Mouse (Mus musculus): ENCODE results near the gene Fopnl. TPM values are rescaled to one million over a fixed set of nuclear protein-coding genes. Genes with fewer than 3 reads are reported as not detected.

Gene Fopnl
- polyA plus RNA-seq (2015; fragmentation: Nextera tagmentation; extraction: Ambion mirVana), result 186 and 202 TPM in 2 replicates

GRCm38 (mm10) chr16:14316884-14317876 is at the start of gene Fopnl:
Fopnl (minus strand) TSS chr16:14317405.
- peak; percentile 100 for ATAC-seq (ENCODE audit: low FRiP score)
- WGBS, result 5% methylated on average over 51 of the region's 51 CpGs
- H3K36me3 ChIP-seq, result peaks cover 17% of the 10 kb centered on the region

GRCm38 (mm10) chr16:14366017-14366416 is 48.8 kb upstream of the Fopnl start:
- peaks cover 20% of the 10 kb centered on the region for H3K4me1 ChIP-seq
- WGBS, result 100% methylated on average over 1 of the region's 1 CpGs
- H3K27me3 ChIP-seq (replicated peaks), result no peaks in the 10 kb centered on the region

More at GRCm38 (mm10) chr16:14316884-14317876, at the start of gene Fopnl:
- Histone ChIP-seq H3K9me3 (replicated peaks) (no peaks in the 10 kb centered on the region), H3K9ac (replicated peaks) (peak within 1 kb of the TSS; percentile 72), H3K27me3 (replicated peaks) (peaks cover 4% of the 10 kb centered on the region), H3K4me3 (replicated peaks) (peak within 1 kb of the TSS; percentile 68), H3K4me1 (peaks cover 24% of the 10 kb centered on the region), H3K27ac (replicated peaks) (peak within 1 kb of the TSS; percentile 93), H3K4me2 (peak within 1 kb of the TSS; percentile 71)

GRCm38 (mm10) chr16:14365457-14365856 is 48.3 kb upstream of the Fopnl start:
- no peaks in the 10 kb centered on the region for H3K27me3 ChIP-seq (replicated peaks)
- no peak overlapping the region for H3K9ac ChIP-seq (replicated peaks)
- H3K4me3 ChIP-seq (replicated peaks), result no peak overlapping the region
- H3K4me2 ChIP-seq, result no peak overlapping the region
- no peak for ATAC-seq (ENCODE audit: low FRiP score)
- H3K9me3 ChIP-seq (replicated peaks), result no peaks in the 10 kb centered on the region
- H3K27ac ChIP-seq (replicated peaks), result no peak overlapping the region
- no peaks in the 10 kb centered on the region for H3K36me3 ChIP-seq
- 72% methylated on average over 4 of the region's 4 CpGs for WGBS
- peaks cover 23% of the 10 kb centered on the region for H3K4me1 ChIP-seq

More at GRCm38 (mm10) chr16:14366017-14366416, 48.8 kb upstream of the Fopnl start:
- no peak for ATAC-seq (ENCODE audit: low FRiP score)
- Histone ChIP-seq H3K4me2 (no peak overlapping the region), H3K9ac (replicated peaks) (no peak overlapping the region), H3K9me3 (replicated peaks) (no peaks in the 10 kb centered on the region), H3K36me3 (no peaks in the 10 kb centered on the region), H3K4me3 (replicated peaks) (no peak overlapping the region), H3K27ac (replicated peaks) (no peak overlapping the region)

- no peak for ATAC-seq (ENCODE audit: low FRiP score)
- Histone ChIP-seq H3K27ac (replicated peaks) (no peak overlapping the region), H3K36me3 (no peaks in the 10 kb centered on the region), H3K4me3 (replicated peaks) (no peak overlapping the region), H3K4me1 (peaks cover 23% of the 10 kb centered on the region), H3K27me3 (replicated peaks) (no peaks in the 10 kb centered on the region), H3K9ac (replicated peaks) (no peak overlapping the region), H3K9me3 (replicated peaks) (no peaks in the 10 kb centered on the region), H3K4me2 (no peak overlapping the region)
- WGBS, result 90% methylated on average over 6 of the region's 6 CpGs
Observed at GRCm38 (mm10) chr16:14364066-14364465, 46.9 kb upstream of the Fopnl start.

- Histone ChIP-seq H3K4me1 (peaks cover 23% of the 10 kb centered on the region), H3K9ac (replicated peaks) (no peak overlapping the region), H3K4me3 (replicated peaks) (no peak overlapping the region), H3K4me2 (no peak overlapping the region), H3K36me3 (no peaks in the 10 kb centered on the region), H3K27me3 (replicated peaks) (no peaks in the 10 kb centered on the region), H3K27ac (replicated peaks) (no peak overlapping the region), H3K9me3 (replicated peaks) (no peaks in the 10 kb centered on the region)
- WGBS, result 95% methylated on average over 3 of the region's 3 CpGs
- ATAC-seq (ENCODE audit: low FRiP score), result no peak
Observed at GRCm38 (mm10) chr16:14363496-14363895, 46.3 kb upstream of the Fopnl start.

GRCm38 (mm10) chr16:14362099-14362820 is 45.1 kb upstream of the Fopnl start:
- H3K4me1 ChIP-seq, result peaks cover 23% of the 10 kb centered on the region
- H3K4me3 ChIP-seq (replicated peaks), result peak overlapping the region; percentile 83
- 26% methylated on average over 7 of the region's 7 CpGs for WGBS
- no peaks in the 10 kb centered on the region for H3K9me3 ChIP-seq (replicated peaks)
- no peaks in the 10 kb centered on the region for H3K27me3 ChIP-seq (replicated peaks)
- peak overlapping the region; percentile 93 for H3K4me2 ChIP-seq
- peak overlapping the region; percentile 81 for H3K9ac ChIP-seq (replicated peaks)
- H3K27ac ChIP-seq (replicated peaks), result peak overlapping the region; percentile 76; the same call in 1 of the 2 replicates
- no peaks in the 10 kb centered on the region for H3K36me3 ChIP-seq
- ATAC-seq (ENCODE audit: low FRiP score), result no peak

GRCm38 (mm10) chr16:14361362-14362098 is 44.3 kb upstream of the Fopnl start, which contains the start of gene Abcc1:
Abcc1 (plus strand) TSS chr16:14361558.
- peak within 1 kb of the TSS; percentile 81 for H3K9ac ChIP-seq (replicated peaks)
- peak within 1 kb of the TSS; percentile 93 for H3K4me2 ChIP-seq
- H3K9me3 ChIP-seq (replicated peaks), result no peaks in the 10 kb centered on the region
- peak; percentile 99 for ATAC-seq (ENCODE audit: low FRiP score)
- WGBS, result under 1% methylated on average over 60 of the region's 64 CpGs
- H3K4me1 ChIP-seq, result peaks cover 23% of the 10 kb centered on the region
- H3K27ac ChIP-seq (replicated peaks), result peak within 1 kb of the TSS; percentile 76
- H3K27me3 ChIP-seq (replicated peaks), result no peaks in the 10 kb centered on the region
- H3K4me3 ChIP-seq (replicated peaks), result peak within 1 kb of the TSS; percentile 83
- no peaks in the 10 kb centered on the region for H3K36me3 ChIP-seq

- peak; percentile 64 for ATAC-seq (ENCODE audit: low FRiP score)
- 5% methylated on average over 7 of the region's 7 CpGs for WGBS
- Histone ChIP-seq H3K27ac (replicated peaks) (peak overlapping the region; percentile 75), H3K9ac (replicated peaks) (peak overlapping the region; percentile 81), H3K36me3 (no peaks in the 10 kb centered on the region), H3K4me3 (replicated peaks) (peak overlapping the region; percentile 83), H3K9me3 (replicated peaks) (no peaks in the 10 kb centered on the region), H3K4me1 (peaks cover 23% of the 10 kb centered on the region), H3K27me3 (replicated peaks) (no peaks in the 10 kb centered on the region), H3K4me2 (peak overlapping the region; percentile 93)
Observed at GRCm38 (mm10) chr16:14360931-14361330, 43.7 kb upstream of the Fopnl start.

GRCm38 (mm10) chr16:14358531-14358930 is 41.3 kb upstream of the Fopnl start:
- WGBS, result 84% methylated on average over 1 of the region's 1 CpGs
- H3K4me1 ChIP-seq, result peaks cover 22% of the 10 kb centered on the region
- no peak overlapping the region for H3K4me2 ChIP-seq
- no peak overlapping the region for H3K27ac ChIP-seq (replicated peaks)
- no peak overlapping the region for H3K9ac ChIP-seq (replicated peaks)
- no peaks in the 10 kb centered on the region for H3K36me3 ChIP-seq
- H3K27me3 ChIP-seq (replicated peaks), result no peaks in the 10 kb centered on the region
- no peaks in the 10 kb centered on the region for H3K9me3 ChIP-seq (replicated peaks)
- no peak for ATAC-seq (ENCODE audit: low FRiP score)
- no peak overlapping the region for H3K4me3 ChIP-seq (replicated peaks)

GRCm38 (mm10) chr16:14357859-14358258 is 40.7 kb upstream of the Fopnl start:
- WGBS, result 82% methylated on average over 2 of the region's 2 CpGs

GRCm38 (mm10) chr16:14352663-14353062 is 35.5 kb upstream of the Fopnl start:
- no peak for ATAC-seq (ENCODE audit: low FRiP score)
- Histone ChIP-seq H3K27me3 (replicated peaks) (no peaks in the 10 kb centered on the region), H3K4me1 (no peaks in the 10 kb centered on the region), H3K36me3 (no peaks in the 10 kb centered on the region), H3K9ac (replicated peaks) (no peak overlapping the region), H3K4me2 (no peak overlapping the region), H3K27ac (replicated peaks) (no peak overlapping the region), H3K9me3 (replicated peaks) (no peaks in the 10 kb centered on the region), H3K4me3 (replicated peaks) (no peak overlapping the region)
- WGBS, result 72% methylated on average over 5 of the region's 5 CpGs

More at GRCm38 (mm10) chr16:14357859-14358258, 40.7 kb upstream of the Fopnl start:
- no peaks in the 10 kb centered on the region for H3K36me3 ChIP-seq
- H3K4me2 ChIP-seq, result no peak overlapping the region
- peaks cover 16% of the 10 kb centered on the region for H3K4me1 ChIP-seq
- no peaks in the 10 kb centered on the region for H3K27me3 ChIP-seq (replicated peaks)
- no peak overlapping the region for H3K4me3 ChIP-seq (replicated peaks)
- no peak for ATAC-seq (ENCODE audit: low FRiP score)
- no peak overlapping the region for H3K27ac ChIP-seq (replicated peaks)
- no peak overlapping the region for H3K9ac ChIP-seq (replicated peaks)
- no peaks in the 10 kb centered on the region for H3K9me3 ChIP-seq (replicated peaks)

All from neural tube, embryonic 15.5 days (tissue).